Mouse (Mus musculus) liver, postnatal 0 days (tissue): ENCODE measurements around the gene Aars. TPM values are rescaled to one million over a fixed set of nuclear protein-coding genes. Genes with fewer than 3 reads are reported as not detected.
"Not testable (repeated sequence)": the region's sequence is repeated elsewhere in the genome, so short reads cannot be mapped to it uniquely, and the experiment has no call there.

ENCODE experiments used
- ATAC-seq: fragments of 200-750 bp; cut with Nextera tagmentation; 2 replicates; pipeline ENCODE4 v1.8.0; 2017; ENCODE audit warnings: mild to moderate bottlenecking, moderate library complexity
- DNase-seq: peaks from one replicate; pipeline ENCODE4 v3.0.0-alpha.2; 2016
- H3K27ac ChIP-seq: fragments of 300-500 bp; sonication (generic); 2 replicates; pipeline ENCODE4 v1.5.1; 2014; ENCODE audit warnings: antibody characterized with exemption, moderate library complexity, mild to moderate bottlenecking, low read depth
- H3K27me3 ChIP-seq: fragments of 300-500 bp; sonication (generic); 2 replicates; pipeline ENCODE4 v1.6.1; 2014; ENCODE audit warnings: low read length, control low read depth, mixed read lengths; ENCODE audit not compliant: insufficient read depth
- H3K36me3 ChIP-seq: fragments of 300-500 bp; sonication (generic); replicated peaks from 2 replicates; pipeline ENCODE4 v1.6.1; 2014; ENCODE audit warnings: mild to moderate bottlenecking, control low read depth, low read length, moderate library complexity, mixed read lengths; ENCODE audit not compliant: insufficient read depth
- H3K4me1 ChIP-seq: fragments of 300-500 bp; sonication (generic); 2 replicates; pipeline ENCODE4 v1.6.1; 2014; ENCODE audit warnings: antibody characterized with exemption, mild to moderate bottlenecking, control low read depth; ENCODE audit not compliant: insufficient read depth
- H3K4me2 ChIP-seq: fragments of 300-500 bp; sonication (generic); 2 replicates; pipeline ENCODE4 v1.6.1; 2014; ENCODE audit warnings: low read depth, mild to moderate bottlenecking, low read length, moderate library complexity, mixed read lengths
- H3K4me3 ChIP-seq: fragments of 300-500 bp; sonication (generic); 2 replicates; pipeline ENCODE4 v1.5.1; 2014; ENCODE audit warnings: low read depth, low read length
- H3K9ac ChIP-seq: fragments of 300-500 bp; sonication (generic); replicated peaks from 2 replicates; pipeline ENCODE4 v1.6.1; 2014; ENCODE audit warnings: mild to moderate bottlenecking, moderate library complexity
- H3K9me3 ChIP-seq: fragments of 300-500 bp; sonication (generic); 2 replicates; pipeline ENCODE4 v1.6.1; 2016; ENCODE audit warnings: mild to moderate bottlenecking, control low read depth, low read length, mixed read lengths
- CTCF ChIP-seq: sonication (generic); IDR thresholded peaks from 2 replicates; pipeline ENCODE4 v1.5.1; 2016; ENCODE audit warnings: antibody characterized with exemption, low read depth
- EP300 ChIP-seq: IDR thresholded peaks from 2 replicates; pipeline ENCODE4 v1.6.1; 2016; ENCODE audit warnings: antibody characterized with exemption, low read depth, mild to moderate bottlenecking
- WGBS: fragments of 180-500 bp; shearing (Covaris S2); extraction: QIAGEN DNeasy Blood & Tissue Kit; methylation state at CpG from one replicate; pipeline ENCODE4 v1.1.7; 2014; ENCODE audit not compliant: insufficient replicate concordance; 5-methylcytosine and 5-hydroxymethylcytosine counted together
- polyA plus RNA-seq: library from polyadenylated mRNA; unstranded; fragments of >200 nt; fragmentation: Nextera tagmentation; extraction: Ambion mirVana; gene quantifications from 2 replicates; pipeline ENCODE4 v1.2.1, GENCODE M21; 2015

Aars gene
- polyA plus RNA-seq, result 23.1 and 26.0 TPM in 2 replicates

DNA sequence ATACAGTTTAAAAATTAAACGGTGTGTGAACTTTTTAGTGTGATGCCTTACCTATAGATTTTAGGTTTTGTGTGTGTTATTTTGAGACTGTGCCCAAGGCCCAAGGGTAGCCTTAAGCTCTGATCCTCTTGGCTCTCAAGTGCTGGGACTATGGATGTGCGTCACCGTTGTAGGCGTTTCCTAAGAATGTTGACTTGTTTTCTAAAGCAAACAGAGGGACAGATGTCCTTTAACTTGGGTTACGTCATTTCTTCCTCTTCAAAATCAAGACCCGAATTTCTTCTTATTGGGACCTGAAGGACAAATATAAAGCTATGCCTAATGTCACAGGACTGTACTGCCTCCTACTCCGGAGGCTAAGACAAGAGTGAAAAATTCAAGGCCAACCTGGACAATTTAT lies at the start of gene Aars:
TSS of gene Aars (plus strand) at position 229 of the 400 bp plus-strand sequence.
- H3K4me2 ChIP-seq, result peak within 1 kb of the TSS; percentile 71
- H3K27me3 ChIP-seq, result no peaks in the 10 kb centered on the region
- ATAC-seq (no peak), DNase-seq (no peak)
- peak within 1 kb of the TSS; percentile 62 for H3K4me3 ChIP-seq
- WGBS, result 90% methylated on average over 7 of the region's 7 CpGs
- no peaks in the 10 kb centered on the region for H3K9me3 ChIP-seq
- no peak for TF ChIP-seq CTCF
- peak within 1 kb of the TSS; percentile 80 for H3K9ac ChIP-seq
- H3K27ac ChIP-seq, result peak within 1 kb of the TSS; percentile 83
- peaks cover 18% of the 10 kb centered on the region for H3K36me3 ChIP-seq
- peaks cover 34% of the 10 kb centered on the region for H3K4me1 ChIP-seq

DNA sequence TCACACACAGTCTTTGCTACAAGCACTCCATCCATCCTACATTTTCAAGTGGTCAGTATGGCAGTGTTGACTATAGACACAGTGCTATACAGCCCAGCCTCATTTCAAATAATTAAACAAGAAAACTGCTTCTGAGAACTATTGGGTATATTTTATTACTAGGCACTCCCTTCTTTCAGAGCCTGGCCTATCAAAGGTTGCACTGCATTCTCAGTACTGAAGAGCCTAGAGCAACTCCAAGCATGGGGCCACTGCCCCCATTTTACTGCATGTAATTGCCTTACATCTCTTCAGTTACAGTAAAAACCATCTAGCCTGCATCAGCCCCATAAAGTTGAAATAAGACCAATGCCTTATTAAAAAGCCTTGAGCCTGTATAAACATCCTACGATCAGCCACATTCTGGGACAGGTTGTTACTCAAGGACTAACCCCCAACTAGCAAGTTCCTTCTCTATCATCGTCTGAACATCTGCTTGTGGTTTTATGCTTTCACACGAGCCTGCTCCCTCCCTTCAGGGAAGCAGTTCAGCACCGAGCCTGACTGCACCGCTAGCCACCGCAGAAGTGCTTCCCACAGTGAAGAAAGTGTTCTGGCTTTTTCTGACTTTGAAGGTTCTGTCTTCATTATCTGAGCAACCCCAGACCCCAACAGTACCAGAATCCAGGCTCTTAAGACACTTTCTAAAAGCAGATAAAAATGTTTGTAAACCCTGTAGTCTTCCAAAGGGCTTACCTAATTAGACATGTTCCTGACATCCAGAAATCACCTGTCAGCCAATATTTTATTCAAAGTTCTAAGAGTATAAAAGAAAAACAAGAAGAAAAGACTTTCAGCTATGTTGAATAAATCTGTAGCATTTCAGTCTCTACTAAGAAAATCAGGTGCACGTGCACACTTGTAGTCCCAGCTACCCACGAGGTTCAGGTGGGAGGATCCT lies 44.9 kb upstream of the Aars start:
- peak; percentile 25 for DNase-seq
- no peak overlapping the region for H3K4me2 ChIP-seq
- no peak overlapping the region for H3K4me3 ChIP-seq
- H3K36me3 ChIP-seq, result peaks cover 85% of the 10 kb centered on the region
- 0 out of 2 replicates have a peak, but pooled peaks cover 3% of the 10 kb centered on the region for H3K4me1 ChIP-seq
- H3K9ac ChIP-seq, result no peak overlapping the region
- TF ChIP-seq CTCF, result no peak
- TF ChIP-seq EP300, result peak; percentile 81
- 28% methylated on average over 8 of the region's 8 CpGs for WGBS
- H3K27me3 ChIP-seq, result no peaks in the 10 kb centered on the region
- no peaks in the 10 kb centered on the region for H3K9me3 ChIP-seq
- ATAC-seq, result peak; percentile 96
- 0 out of 2 replicates have a peak overlapping the region, but pooled peaks have one; percentile 4 for H3K27ac ChIP-seq

DNA sequence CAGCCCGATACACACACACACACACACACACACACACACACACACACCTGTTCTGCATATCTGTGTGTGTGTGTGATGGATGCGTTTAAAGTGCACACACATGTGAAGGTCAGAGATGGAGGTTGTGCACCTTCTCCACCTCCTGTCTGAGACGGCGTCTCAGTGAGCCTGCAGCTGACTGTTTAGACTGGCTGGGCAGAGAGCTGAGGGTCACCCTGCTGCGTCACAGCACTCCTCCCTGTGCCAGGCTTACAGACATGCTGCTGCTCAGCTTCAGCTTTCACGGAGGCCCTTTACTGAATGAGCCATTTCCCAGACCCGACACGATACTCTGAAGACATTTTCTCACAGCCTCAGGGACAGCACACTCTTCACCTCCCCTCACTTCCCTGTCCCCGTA lies 42.9 kb upstream of the Aars start:
- ATAC-seq, result no peak
- H3K36me3 ChIP-seq, result peaks cover 72% of the 10 kb centered on the region

DNA sequence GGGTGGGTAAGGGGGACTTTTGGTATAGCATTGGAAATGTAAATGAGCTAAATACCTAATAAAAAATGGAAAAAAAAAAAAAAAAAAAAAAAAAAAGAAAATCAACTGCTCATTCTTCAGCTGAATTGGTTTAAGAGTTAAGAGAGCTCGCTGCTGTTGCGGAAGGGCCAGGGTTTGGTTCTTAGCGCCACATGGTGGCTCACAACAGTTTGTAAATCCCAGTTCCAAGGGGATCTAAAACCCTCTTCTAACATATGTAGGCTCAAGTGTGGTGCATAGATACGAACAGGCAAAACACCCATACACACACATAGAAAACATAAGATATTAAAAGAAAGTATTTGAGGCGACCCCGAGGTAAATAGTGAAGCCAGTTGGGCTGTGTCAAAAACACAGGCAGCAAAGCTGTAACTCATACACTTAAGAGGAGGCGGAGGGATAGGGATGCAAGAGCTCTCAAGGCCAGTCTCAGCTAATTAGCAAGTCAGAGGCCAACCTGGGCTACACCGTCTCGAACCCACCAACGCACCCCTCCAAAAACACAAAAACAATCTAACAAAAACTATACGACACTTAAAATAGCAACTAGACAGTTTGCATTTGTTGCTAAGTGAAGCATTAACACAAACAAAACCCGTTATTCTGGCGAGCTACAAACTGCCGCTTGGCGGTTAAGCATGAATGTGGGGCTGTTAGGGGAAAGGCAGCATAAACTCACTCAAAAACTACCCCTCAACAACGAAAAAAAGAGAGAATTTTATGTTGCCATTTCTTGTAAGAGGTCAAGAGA lies 36.1 kb upstream of the Aars start:
- H3K4me1 ChIP-seq, result peaks cover 6% of the 10 kb centered on the region; the same call in 1 of the 2 replicates
- no peaks in the 10 kb centered on the region for H3K27me3 ChIP-seq
- no peaks in the 10 kb centered on the region for H3K9me3 ChIP-seq
- H3K27ac ChIP-seq, result peak overlapping the region; percentile 79
- peak overlapping the region; percentile 92 for H3K4me3 ChIP-seq
- WGBS, result 30% methylated on average over 16 of the region's 16 CpGs
- ATAC-seq (no peak), DNase-seq (no peak)
- peaks cover 16% of the 10 kb centered on the region for H3K36me3 ChIP-seq
- H3K4me2 ChIP-seq, result peak overlapping the region; percentile 76
- TF ChIP-seq EP300 (no peak), CTCF (no peak)
- peak overlapping the region; percentile 90 for H3K9ac ChIP-seq

More for the DNA sequence above, 42.9 kb upstream of the Aars start:
- Histone ChIP-seq H3K9ac (no peak overlapping the region), H3K4me2 (no peak overlapping the region), H3K27me3 (no peaks in the 10 kb centered on the region), H3K4me3 (no peak overlapping the region), H3K4me1 (0 out of 2 replicates have a peak, but pooled peaks cover 3% of the 10 kb centered on the region), H3K9me3 (no peaks in the 10 kb centered on the region), H3K27ac (no peak overlapping the region)
- no peak for DNase-seq
- no peak for TF ChIP-seq CTCF
- no peak for TF ChIP-seq EP300
- WGBS, result 85% methylated on average over 9 of the region's 9 CpGs

DNA sequence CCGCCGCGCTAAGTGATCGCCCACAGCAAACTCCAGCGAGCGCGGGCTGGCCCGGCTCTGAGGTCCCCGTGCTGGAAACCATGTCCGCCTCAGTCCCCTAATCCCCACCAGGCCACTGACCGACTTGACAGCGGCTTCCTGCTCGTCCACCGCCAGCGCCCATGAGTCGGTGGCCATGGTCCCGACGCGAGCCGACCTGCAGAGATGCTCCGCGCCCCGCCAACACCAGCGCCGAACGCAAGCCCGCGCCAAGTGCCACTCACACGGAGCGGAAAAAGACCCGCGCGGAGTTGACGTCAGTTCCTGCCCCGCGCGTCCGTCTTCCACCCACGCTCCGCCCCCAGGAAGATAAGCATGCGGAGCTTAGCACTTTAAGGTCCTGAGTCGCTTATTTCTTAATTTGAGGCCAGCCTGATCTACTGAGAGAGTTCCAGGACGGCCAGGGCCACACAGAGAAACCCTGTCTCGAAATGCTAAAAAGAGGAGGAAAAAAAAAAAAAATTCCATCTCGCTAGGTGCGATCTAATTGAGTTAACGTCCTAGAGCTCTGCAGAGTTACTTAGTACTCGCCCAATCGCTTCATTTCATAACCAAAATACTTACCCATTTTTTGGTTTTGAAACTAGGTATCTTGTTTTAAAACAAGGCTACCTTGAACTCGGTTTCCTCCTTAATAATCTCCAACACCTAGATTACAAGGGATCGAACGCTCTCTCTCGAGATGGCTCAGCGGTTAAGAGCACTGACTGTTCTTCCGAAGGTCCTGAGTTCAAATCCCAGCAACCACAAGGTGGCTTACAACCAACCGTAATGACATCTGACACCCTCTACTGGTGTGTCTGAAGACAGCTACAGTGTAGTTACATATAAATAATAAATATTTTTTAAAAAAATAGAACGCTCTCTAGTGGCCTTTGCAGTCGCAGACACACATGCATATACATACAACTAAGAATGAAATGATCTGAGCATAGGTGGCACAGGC lies 35.1 kb upstream of the Aars start, which contains the start of gene Ddx19a:
TSS of gene Ddx19a (minus strand) at position 254 of the 985 bp plus-strand sequence.
- Histone ChIP-seq H3K9ac (peak within 1 kb of the TSS; percentile 90), H3K27me3 (no peaks in the 10 kb centered on the region), H3K4me1 (peaks cover 6% of the 10 kb centered on the region; the same call in 1 of the 2 replicates), H3K9me3 (no peaks in the 10 kb centered on the region), H3K36me3 (peaks cover 6% of the 10 kb centered on the region; the same call in 1 of the 2 replicates), H3K4me3 (peak within 1 kb of the TSS; percentile 92), H3K27ac (peak within 1 kb of the TSS; percentile 79), H3K4me2 (peak within 1 kb of the TSS; percentile 76)
- peak; percentile 40 for TF ChIP-seq CTCF
- 0 out of 2 replicates have a peak, but pooled peaks have one; percentile 25 for TF ChIP-seq EP300
- peak; percentile 95 for ATAC-seq
- WGBS, result 3% methylated on average over 58 of the region's 58 CpGs
- DNase-seq, result peak; percentile 92

DNA sequence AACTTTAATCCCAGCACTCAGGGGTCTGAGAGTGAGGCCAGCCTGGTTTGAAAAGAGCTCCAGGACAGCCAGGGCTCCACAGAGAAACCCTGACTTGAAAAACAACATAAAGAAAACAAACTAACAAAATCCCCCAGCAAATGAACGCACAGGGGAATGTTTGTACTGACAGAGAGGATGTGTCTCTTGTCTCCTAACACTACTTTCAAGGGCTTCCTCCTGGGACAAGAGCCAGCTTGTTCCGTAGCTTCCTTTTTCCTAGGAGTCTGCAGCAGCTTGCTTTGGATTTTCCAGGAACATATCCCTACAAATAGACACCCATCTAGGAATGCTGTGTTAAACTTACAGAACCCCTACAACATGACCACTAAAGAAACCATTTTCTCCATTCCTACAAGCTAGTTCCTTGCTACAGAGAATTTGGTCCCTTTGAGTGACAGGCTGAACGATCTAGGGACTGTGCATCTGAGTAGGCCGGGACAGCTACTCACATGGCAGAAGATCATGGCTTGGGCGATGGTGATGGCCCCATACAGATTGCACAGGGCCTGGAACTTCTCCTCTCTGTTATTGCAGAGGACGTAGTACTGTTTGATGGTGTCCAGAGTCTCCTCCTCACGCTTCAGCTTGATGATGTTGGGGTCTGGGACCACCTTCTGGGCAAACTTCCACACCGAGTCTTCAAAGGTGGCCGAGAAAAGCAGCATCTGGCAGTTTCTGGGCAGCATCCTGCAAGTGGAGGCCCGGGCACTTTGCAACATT lies 22.5 kb upstream of the Aars start:
- 92% methylated on average over 9 of the region's 10 CpGs for WGBS
- not testable (repeated sequence) for H3K9ac ChIP-seq, H3K4me3 ChIP-seq, DNase-seq, H3K9me3 ChIP-seq, ATAC-seq, H3K4me2 ChIP-seq, H3K27me3 ChIP-seq, H3K4me1 ChIP-seq, H3K27ac ChIP-seq
- H3K36me3 ChIP-seq, result peaks cover 31% of the 10 kb centered on the region

DNA sequence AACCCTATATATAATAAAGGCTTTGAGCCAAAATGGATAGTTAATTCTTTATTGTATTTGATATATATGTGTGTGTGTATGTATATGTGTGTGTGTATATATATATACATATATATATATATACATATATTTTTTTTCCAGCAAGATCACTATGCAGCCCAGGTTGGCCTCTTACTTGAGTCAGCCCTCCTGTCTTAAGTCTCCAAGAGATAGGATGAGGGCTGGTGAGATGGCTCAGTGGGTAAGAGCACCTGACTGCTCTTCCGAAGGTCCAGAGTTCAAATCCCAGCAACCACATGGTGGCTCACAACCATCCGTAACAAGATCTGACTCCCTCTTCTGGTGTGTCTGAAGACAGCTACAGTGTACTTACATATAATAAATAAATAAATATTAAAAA lies 6.3 kb upstream of the Aars start:
- not testable (repeated sequence) for H3K27me3 ChIP-seq, H3K9ac ChIP-seq, ATAC-seq, H3K36me3 ChIP-seq, H3K27ac ChIP-seq, H3K9me3 ChIP-seq, H3K4me3 ChIP-seq, DNase-seq, H3K4me2 ChIP-seq
- peaks cover 10% of the 10 kb centered on the region; the same call in 1 of the 2 replicates for H3K4me1 ChIP-seq
- WGBS, result 83% methylated on average over 1 of the region's 2 CpGs
